Mouse (Mus musculus) stomach, embryonic 14.5 days (tissue): ENCODE results near the gene Mutyh. TPM values are rescaled to one million over a fixed set of nuclear protein-coding genes. Genes with fewer than 3 reads are reported as not detected.

ENCODE experiments used
- ATAC-seq: fragments of 200-750 bp; cut with Nextera tagmentation; 2 replicates; pipeline ENCODE4 v1.8.0; 2017; ENCODE audit warnings: low read depth, moderate TSS enrichment; ENCODE audit not compliant: insufficient number of reproducible peaks, insufficient read depth, low FRiP score
- H3K27ac ChIP-seq: fragments of 300-500 bp; sonication (generic); 2 replicates; pipeline ENCODE4 v1.5.1; 2014; ENCODE audit warnings: mild to moderate bottlenecking, low read length, moderate library complexity, mixed read lengths
- H3K27me3 ChIP-seq: fragments of 300-500 bp; sonication (generic); 2 replicates; pipeline ENCODE4 v1.6.1; 2014; ENCODE audit warnings: low read length, control low read depth, mixed read lengths; ENCODE audit not compliant: control insufficient read depth, insufficient read depth
- H3K36me3 ChIP-seq: fragments of 300-500 bp; sonication (generic); 2 replicates; pipeline ENCODE4 v1.6.1; 2014; ENCODE audit warnings: mild to moderate bottlenecking, control low read depth, low read length, moderate library complexity, mixed read lengths; ENCODE audit not compliant: control insufficient read depth, insufficient read depth
- H3K4me1 ChIP-seq: fragments of 300-500 bp; sonication (generic); 2 replicates; pipeline ENCODE4 v1.6.1; 2014; ENCODE audit warnings: low read length, control low read depth, mixed read lengths; ENCODE audit not compliant: control insufficient read depth, insufficient read depth
- H3K4me2 ChIP-seq: fragments of 300-500 bp; sonication (generic); replicated peaks from 2 replicates; pipeline ENCODE4 v1.6.1; 2014; ENCODE audit warnings: low read depth, low read length, control low read depth
- H3K4me3 ChIP-seq: fragments of 300-500 bp; sonication (generic); 2 replicates; pipeline ENCODE4 v1.5.1; 2014; ENCODE audit warnings: low read depth, low read length, control low read depth
- H3K9ac ChIP-seq: fragments of 300-500 bp; sonication (generic); replicated peaks from 2 replicates; pipeline ENCODE4 v1.6.1; 2014; ENCODE audit warnings: low read depth, mild to moderate bottlenecking, control low read depth, low read length, moderate library complexity, mixed read lengths
- H3K9me3 ChIP-seq: fragments of 300-500 bp; sonication (generic); 2 replicates; pipeline ENCODE4 v1.6.1; 2016; ENCODE audit warnings: low read depth, low read length, control low read depth; ENCODE audit not compliant: control insufficient read depth
- WGBS: fragments of 180-500 bp; shearing (Covaris S2); extraction: QIAGEN DNeasy Blood & Tissue Kit; methylation state at CpG from one replicate; pipeline ENCODE4 v1.1.7; 2014; 5-methylcytosine and 5-hydroxymethylcytosine counted together
- polyA plus RNA-seq: library from polyadenylated mRNA; unstranded; fragments of >200 nt; fragmentation: Nextera tagmentation; extraction: Ambion mirVana; gene quantifications from 2 replicates; pipeline ENCODE4 v1.2.1, GENCODE M21; 2014

The Mutyh gene
- polyA plus RNA-seq, 1 experiment from 2014 or later: 16.6 TPM

GRCm38 (mm10) chr4:116799901-116800300 lies 7.6 kb upstream of the Mutyh start:
- Histone ChIP-seq H3K4me2 (no peak overlapping the region), H3K4me3 (no peak overlapping the region), H3K9ac (no peak overlapping the region), H3K36me3 (peaks cover 22% of the 10 kb centered on the region), H3K27me3 (no peaks in the 10 kb centered on the region), H3K27ac (no peak overlapping the region), H3K4me1 (no peaks in the 10 kb centered on the region), H3K9me3 (no peaks in the 10 kb centered on the region)
- no peak for ATAC-seq
- WGBS: 44% methylated on average over 5 of the region's 5 CpGs

- WGBS: 68% methylated on average over 3 of the region's 3 CpGs
- H3K9me3 ChIP-seq: no peaks in the 10 kb centered on the region
- no peaks in the 10 kb centered on the region for H3K36me3 ChIP-seq
- H3K4me1 ChIP-seq: peaks cover 8% of the 10 kb centered on the region
- no peak overlapping the region for H3K27ac ChIP-seq
- ATAC-seq: no peak
- H3K4me2 ChIP-seq: no peak overlapping the region
- no peak overlapping the region for H3K4me3 ChIP-seq
- H3K9ac ChIP-seq: no peak overlapping the region
- no peaks in the 10 kb centered on the region for H3K27me3 ChIP-seq
Measured at GRCm38 (mm10) chr4:116811012-116811411, 3.5 kb downstream of the Mutyh start.

GRCm38 (mm10) chr4:116815276-116815675 lies 7.8 kb downstream of the Mutyh start:
- peaks cover 3% of the 10 kb centered on the region; the same call in 1 of the 2 replicates for H3K36me3 ChIP-seq
- no peaks in the 10 kb centered on the region for H3K4me1 ChIP-seq
- no peaks in the 10 kb centered on the region; the same call in 1 of the 2 replicates for H3K27me3 ChIP-seq
- H3K4me3 ChIP-seq: no peak overlapping the region
- ATAC-seq: no peak
- H3K9me3 ChIP-seq: no peaks in the 10 kb centered on the region
- H3K4me2 ChIP-seq: no peak overlapping the region
- H3K9ac ChIP-seq: no peak overlapping the region
- 85% methylated on average over 5 of the region's 5 CpGs for WGBS
- H3K27ac ChIP-seq: no peak overlapping the region

- ATAC-seq: no peak
- H3K27ac ChIP-seq: no peak overlapping the region
- H3K9me3 ChIP-seq: no peaks in the 10 kb centered on the region
- 88% methylated on average over 6 of the region's 6 CpGs for WGBS
- H3K36me3 ChIP-seq: peaks cover 3% of the 10 kb centered on the region; the same call in 1 of the 2 replicates
- H3K4me2 ChIP-seq: no peak overlapping the region
- no peak overlapping the region for H3K4me3 ChIP-seq
- no peaks in the 10 kb centered on the region; the same call in 1 of the 2 replicates for H3K27me3 ChIP-seq
- no peaks in the 10 kb centered on the region for H3K4me1 ChIP-seq
- no peak overlapping the region for H3K9ac ChIP-seq
Measured at GRCm38 (mm10) chr4:116817486-116817885, 10.0 kb downstream of the Mutyh start.

GRCm38 (mm10) chr4:116819968-116820901 lies 12.7 kb downstream of the Mutyh start:
- 30% methylated on average over 32 of the region's 32 CpGs for WGBS
- Histone ChIP-seq H3K27ac (no peak overlapping the region), H3K27me3 (no peaks in the 10 kb centered on the region; the same call in 1 of the 2 replicates), H3K36me3 (peaks cover 3% of the 10 kb centered on the region; the same call in 1 of the 2 replicates), H3K4me3 (peak overlapping the region; percentile 44), H3K4me2 (peak overlapping the region; percentile 78), H3K9me3 (no peaks in the 10 kb centered on the region), H3K4me1 (peaks cover 2% of the 10 kb centered on the region; the same call in 1 of the 2 replicates), H3K9ac (no peak overlapping the region)
- no peak for ATAC-seq

GRCm38 (mm10) chr4:116820902-116821693 lies 13.6 kb downstream of the Mutyh start:
- H3K4me2 ChIP-seq: peak overlapping the region; percentile 78
- H3K9me3 ChIP-seq: no peaks in the 10 kb centered on the region
- H3K4me1 ChIP-seq: peaks cover 4% of the 10 kb centered on the region; the same call in 1 of the 2 replicates
- ATAC-seq: peak; percentile 73
- H3K27me3 ChIP-seq: no peaks in the 10 kb centered on the region; the same call in 1 of the 2 replicates
- H3K36me3 ChIP-seq: peaks cover 3% of the 10 kb centered on the region; the same call in 1 of the 2 replicates
- H3K4me3 ChIP-seq: peak overlapping the region; percentile 44
- H3K9ac ChIP-seq: no peak overlapping the region; the same call in 1 of the 2 replicates
- H3K27ac ChIP-seq: no peak overlapping the region
- under 1% methylated on average over 51 of the region's 51 CpGs for WGBS

- 12% methylated on average over 9 of the region's 9 CpGs for WGBS
- Histone ChIP-seq H3K4me1 (peaks cover 4% of the 10 kb centered on the region; the same call in 1 of the 2 replicates), H3K9me3 (no peaks in the 10 kb centered on the region), H3K27ac (no peak within 1 kb of the TSS), H3K9ac (no peak within 1 kb of the TSS; the same call in 1 of the 2 replicates), H3K4me2 (peak within 1 kb of the TSS; percentile 78), H3K27me3 (no peaks in the 10 kb centered on the region; the same call in 1 of the 2 replicates), H3K4me3 (peak within 1 kb of the TSS; percentile 44), H3K36me3 (peaks cover 3% of the 10 kb centered on the region; the same call in 1 of the 2 replicates)
- ATAC-seq: no peak
Measured at GRCm38 (mm10) chr4:116821694-116822016, 14.1 kb downstream of the Mutyh start, which contains the start of gene Hpdl. Hpdl (minus strand) TSS chr4:116821707.

GRCm38 (mm10) chr4:116824541-116825004 lies 17.1 kb downstream of the Mutyh start:
- Histone ChIP-seq H3K27me3 (no peaks in the 10 kb centered on the region; the same call in 1 of the 2 replicates), H3K4me1 (peaks cover 4% of the 10 kb centered on the region; the same call in 1 of the 2 replicates), H3K9me3 (no peaks in the 10 kb centered on the region), H3K9ac (peak overlapping the region; percentile 50), H3K27ac (no peak overlapping the region), H3K36me3 (no peaks in the 10 kb centered on the region), H3K4me3 (peak overlapping the region; percentile 55), H3K4me2 (peak overlapping the region; percentile 57)
- WGBS: 2% methylated on average over 29 of the region's 29 CpGs
- ATAC-seq: peak; percentile 40
